Mouse (Mus musculus): Measurements from ENCODE around the gene 4930438A08Rik.
A peak's percentile ranks its signal among the peaks of the same experiment; 100 is the strongest.

DNA sequence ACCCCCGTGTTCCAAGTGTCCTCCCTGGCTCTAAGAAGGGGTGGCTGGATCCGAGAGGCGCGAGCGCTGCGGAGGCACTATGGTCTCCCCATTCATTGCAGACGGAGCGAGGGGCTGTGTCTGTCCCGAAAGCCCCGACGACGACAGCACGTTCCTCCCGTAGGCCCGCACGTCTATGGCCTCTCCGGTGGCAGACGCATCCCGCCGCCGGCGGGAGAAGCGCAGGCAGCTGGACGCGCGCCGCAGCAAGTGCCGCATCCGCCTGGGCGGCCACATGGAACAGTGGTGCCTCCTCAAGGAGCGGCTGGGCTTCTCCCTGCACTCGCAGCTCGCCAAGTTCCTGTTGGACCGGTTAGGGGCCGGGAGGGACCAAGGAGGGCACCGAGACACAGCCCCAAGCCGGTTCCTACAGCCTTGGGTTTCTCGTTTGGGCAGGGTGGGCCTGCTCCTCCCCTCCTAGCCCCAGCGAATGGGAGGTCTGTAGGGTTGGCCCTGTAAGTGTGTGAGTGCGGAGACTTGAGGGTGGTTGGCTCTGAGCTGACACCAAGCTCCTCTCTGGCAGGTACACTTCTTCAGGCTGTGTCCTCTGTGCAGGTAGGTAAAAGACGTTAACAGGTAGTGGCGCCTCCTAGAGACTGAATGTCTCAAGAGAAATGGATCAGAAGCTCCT lies 32.9 kb downstream of the 4930438A08Rik start:
- TF ChIP-seq CTCF (IDR thresholded peaks at IDR 0.05; ENCODE audit: borderline replicate concordance, control insufficient read depth, extremely low read depth, insufficient read depth, low read length, poor library complexity), result peak; percentile 49; the same call in 1 of the 2 replicates
- no peak for TF ChIP-seq POLR2A (IDR thresholded peaks at IDR 0.05; ENCODE audit: control insufficient read depth, extremely low read depth, insufficient read depth, low read length, poor library complexity)
